Mouse (Mus musculus) spleen, adult 10 weeks (tissue): ENCODE data around the gene Col1a1. TPM values are rescaled to one million over a fixed set of nuclear protein-coding genes. Genes with fewer than 3 reads are reported as not detected.

Experiments used
- polyA plus RNA-seq: library from polyadenylated mRNA; stranded (reverse); fragments of 350-450 nt; fragmentation: Illumina TruSeq; extraction: RNeasy Lipid Tissue Mini Kit (QIAGEN cat#74804); gene quantifications from one replicate; pipeline ENCODE4 v1.2.3, GENCODE M21; 2015; ENCODE audit warnings: low replicate concordance; ENCODE audit not compliant: insufficient read depth

The Col1a1 gene
- 7.1 TPM for polyA plus RNA-seq

DNA sequence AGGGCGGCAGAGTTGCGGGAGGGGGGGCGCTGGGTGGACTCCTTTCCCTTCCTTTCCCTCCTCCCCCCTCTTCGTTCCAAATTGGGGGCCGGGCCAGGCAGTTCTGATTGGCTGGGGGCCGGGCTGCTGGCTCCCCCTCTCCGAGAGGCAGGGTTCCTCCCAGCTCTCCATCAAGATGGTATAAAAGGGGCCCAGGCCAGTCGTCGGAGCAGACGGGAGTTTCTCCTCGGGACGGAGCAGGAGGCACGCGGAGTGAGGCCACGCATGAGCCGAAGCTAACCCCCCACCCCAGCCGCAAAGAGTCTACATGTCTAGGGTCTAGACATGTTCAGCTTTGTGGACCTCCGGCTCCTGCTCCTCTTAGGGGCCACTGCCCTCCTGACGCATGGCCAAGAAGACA is at the start of gene Col1a1:
Gene Col1a1, plus strand, starts transcription at position 180 of the 400 bp plus-strand sequence.

GRCm38 (mm10) chr11:94967419-94967818 is 31.4 kb downstream of the Col1a1 start, which contains the start of gene Hils1:
Hils1 (plus strand) TSS chr11:94967593.

GRCm38 (mm10) chr11:94976199-94976598 is 40.2 kb downstream of the Col1a1 start, which contains the start of gene Sgca:
Sgca (minus strand) TSS chr11:94976327.

GRCm38 (mm10) chr11:94990749-94991577 is 54.9 kb downstream of the Col1a1 start, which contains the start of gene Ppp1r9b:
Ppp1r9b (plus strand) TSS chr11:94991035.

Other genes starting within 250 kb of the Col1a1 start
- gene Gm11541, start 231.7 kb upstream of the Col1a1 start, polyA plus RNA-seq = not detected
- not detected for gene Cdc34b, start 194.4 kb upstream of the Col1a1 start, polyA plus RNA-seq
- gene Tmem92, start 153.5 kb upstream of the Col1a1 start, polyA plus RNA-seq = not detected
- not detected for gene Hils1, start 31.4 kb downstream of the Col1a1 start, polyA plus RNA-seq
- gene Sgca, start 40.1 kb downstream of the Col1a1 start, polyA plus RNA-seq = not detected
- 41.2 TPM for gene Ppp1r9b, start 54.8 kb downstream of the Col1a1 start, polyA plus RNA-seq
- 2.4 TPM for gene Samd14, start 73.7 kb downstream of the Col1a1 start, polyA plus RNA-seq
- 6.5 TPM for gene Pdk2, start 105.1 kb downstream of the Col1a1 start, polyA plus RNA-seq
- gene Itga3, start 140.6 kb downstream of the Col1a1 start, polyA plus RNA-seq = 2.8 TPM
- gene Dlx3, start 183.9 kb downstream of the Col1a1 start, polyA plus RNA-seq = not detected
- gene Dlx4, start 210.0 kb downstream of the Col1a1 start, polyA plus RNA-seq = not detected